In the genomic region with DNA sequence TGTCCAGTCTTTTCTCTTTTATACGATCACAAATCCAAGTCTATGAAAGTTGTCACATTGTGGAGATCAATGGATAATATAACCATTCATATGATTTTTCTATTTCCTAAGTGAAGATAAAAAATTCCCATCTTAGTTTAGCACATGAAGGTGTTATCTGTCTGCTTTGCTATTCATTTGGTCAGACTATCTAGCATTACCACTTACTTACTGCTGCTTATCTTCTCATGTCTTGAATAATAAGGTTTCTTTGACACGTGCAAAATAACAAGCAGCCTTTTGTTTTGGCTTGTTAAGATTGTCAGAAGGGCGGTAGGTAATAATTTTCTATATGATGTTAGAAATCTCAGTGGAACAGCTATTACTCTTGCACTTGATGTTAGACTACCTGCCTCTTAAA, we compare ENCODE assay signal across 21 mouse cellular contexts.
"Had no signal": no experiment of that assay in that cellular context is flagged by ENCODE, and none has a peak within 500 bp of the region (broad histone marks: within the 10 kb centered on the region; RNA-seq: fewer than 3 reads in every experiment).

No protein-coding gene starts in this region.

- H3K27ac ChIP-seq: kidney, embryonic 15.5 days; limb, embryonic 12.5 days; limb, embryonic 15.5 days; liver, embryonic 12.5 days; midbrain, embryonic 10.5 days; midbrain, embryonic 13.5 days; stomach, postnatal 0 days had no signal

- ATAC-seq: liver, embryonic 12.5 days; midbrain, embryonic 13.5 days; midbrain, embryonic 16.5 days had no signal

- H3K4me3 ChIP-seq: kidney, embryonic 15.5 days; limb, embryonic 12.5 days; limb, embryonic 15.5 days; liver, embryonic 12.5 days; midbrain, embryonic 10.5 days; midbrain, embryonic 13.5 days had no signal

- H3K9ac ChIP-seq: kidney, embryonic 15.5 days; limb, embryonic 12.5 days; limb, embryonic 15.5 days; liver, embryonic 12.5 days; midbrain, embryonic 13.5 days had no signal

- H3K4me2 ChIP-seq: kidney, embryonic 15.5 days; limb, embryonic 12.5 days; limb, embryonic 15.5 days; liver, embryonic 12.5 days; midbrain, embryonic 13.5 days had no signal

- DNase-seq: kidney, adult 11 months; kidney, adult 8-10 months; kidney, postnatal 10 days; kidney, postnatal 36 days; left cerebral cortex, postnatal 4 days; lung, adult 2 months; lung, postnatal 14 days; lung, postnatal 4 days; right cerebral cortex, adult 18-20 months; right cerebral cortex, postnatal 14 days; right cerebral cortex, postnatal 4 days; thymus, adult 2 months; thymus, postnatal 25 days had no signal

- H3K27me3 ChIP-seq: kidney, embryonic 15.5 days; limb, embryonic 12.5 days; limb, embryonic 15.5 days; liver, embryonic 12.5 days had no signal

- H3K9me3 ChIP-seq: kidney, embryonic 15.5 days; limb, embryonic 12.5 days; limb, embryonic 15.5 days; liver, embryonic 12.5 days; midbrain, embryonic 10.5 days; midbrain, embryonic 13.5 days had no signal

- H3K4me1 ChIP-seq: kidney, embryonic 15.5 days; limb, embryonic 12.5 days; limb, embryonic 15.5 days; midbrain, embryonic 10.5 days; midbrain, embryonic 13.5 days had no signal
